Mouse (Mus musculus): Measurements from ENCODE around the gene Wdr1. TPM values are rescaled to one million over a fixed set of nuclear protein-coding genes. Genes with fewer than 3 reads are reported as not detected.

The Wdr1 gene
- total RNA-seq, 1 experiment: 232 TPM

GRCm38 (mm10) chr5:38543496-38544217, 19.4 kb downstream of the Wdr1 start:
- Histone ChIP-seq H3K36me3 (ENCODE audit: control insufficient read depth, insufficient read depth, low read length, poor library complexity, severe bottlenecking) (peaks cover 76% of the 10 kb centered on the region), H3K4me3 (ENCODE audit: insufficient read depth in 1 of 2, low read depth in 1 of 2, low read length in 2 of 2, poor library complexity in 1 of 2, severe bottlenecking in 1 of 2) (no peak overlapping the region), H3K4me1 (ENCODE audit: control insufficient read depth in 2 of 2, insufficient read depth in 2 of 2, low read length in 2 of 2, poor library complexity in 1 of 2) (no peaks in the 10 kb centered on the region; a peak in 1 of 4 replicates), H3K27ac (ENCODE audit: insufficient read depth, low read depth, low read length, poor library complexity, severe bottlenecking) (no peak overlapping the region), H3K9me3 (ENCODE audit: control insufficient read depth, insufficient read depth, low read depth, low read length) (no peaks in the 10 kb centered on the region), H3K9ac (ENCODE audit: insufficient read depth, low read depth, low read length, poor library complexity, severe bottlenecking) (no peak overlapping the region)
- in situ Hi-C loops (cut with MboI; ENCODE audit: low sequenced_read_pairs in 2 of 2, unreplicated experiment in 2 of 2): no loop called here
- no peak for DNase-seq (ENCODE audit: low read depth, low spot score)
- TF ChIP-seq HCFC1 (IDR thresholded peaks at IDR 0.05; ENCODE audit: borderline replicate concordance, insufficient read depth, low read length) (no peak), CHD2 (IDR thresholded peaks at IDR 0.05; ENCODE audit: low read depth, low read length) (no peak)

DNA sequence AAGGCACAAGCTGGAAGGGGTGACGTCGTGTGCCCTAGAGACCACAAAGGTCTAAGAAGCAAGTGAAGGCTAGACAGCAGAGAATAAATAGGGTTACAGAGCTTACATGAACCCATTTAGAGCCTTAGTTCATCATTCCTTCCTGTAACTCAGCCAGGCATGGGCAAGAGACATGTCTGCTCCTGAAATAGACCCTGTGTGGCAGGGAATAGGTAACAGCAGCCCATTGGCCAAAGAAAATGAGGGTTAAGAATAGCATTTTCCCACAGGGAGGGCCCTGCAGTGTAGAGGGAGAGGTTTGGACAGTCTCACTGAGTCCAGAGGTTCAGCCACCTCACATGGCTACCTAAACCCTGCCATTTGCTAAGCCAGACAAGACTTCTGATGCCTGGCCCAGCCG, 21.3 kb downstream of the Wdr1 start:
- no peaks in the 10 kb centered on the region for H3K9me3 ChIP-seq (ENCODE audit: control insufficient read depth, insufficient read depth, low read depth, low read length)
- no peak overlapping the region for H3K27ac ChIP-seq (ENCODE audit: insufficient read depth, low read depth, low read length, poor library complexity, severe bottlenecking)
- in situ Hi-C loops (cut with MboI; ENCODE audit: low sequenced_read_pairs in 2 of 2, unreplicated experiment in 2 of 2): no loop called here
- H3K4me3 ChIP-seq (ENCODE audit: insufficient read depth in 1 of 2, low read depth in 1 of 2, low read length in 2 of 2, poor library complexity in 1 of 2, severe bottlenecking in 1 of 2): no peak overlapping the region
- no peak for DNase-seq (ENCODE audit: low read depth, low spot score)
- TF ChIP-seq CHD2 (IDR thresholded peaks at IDR 0.05; ENCODE audit: low read depth, low read length) (no peak), ZNF384 (IDR thresholded peaks at IDR 0.05; ENCODE audit: low read depth, low read length) (no peak), ZC3H11A (IDR thresholded peaks at IDR 0.05; ENCODE audit: borderline replicate concordance, low read depth, low read length) (no peak), MAFK (IDR thresholded peaks at IDR 0.05; ENCODE audit: insufficient read depth, low read depth, low read length) (no peak), HCFC1 (IDR thresholded peaks at IDR 0.05; ENCODE audit: borderline replicate concordance, insufficient read depth, low read length) (no peak)
- no peak overlapping the region for H3K9ac ChIP-seq (ENCODE audit: insufficient read depth, low read depth, low read length, poor library complexity, severe bottlenecking)
- no peaks in the 10 kb centered on the region for H3K4me1 ChIP-seq (ENCODE audit: control insufficient read depth in 2 of 2, insufficient read depth in 2 of 2, low read length in 2 of 2, poor library complexity in 1 of 2)
- peaks cover 71% of the 10 kb centered on the region for H3K36me3 ChIP-seq (ENCODE audit: control insufficient read depth, insufficient read depth, low read length, poor library complexity, severe bottlenecking)

DNA sequence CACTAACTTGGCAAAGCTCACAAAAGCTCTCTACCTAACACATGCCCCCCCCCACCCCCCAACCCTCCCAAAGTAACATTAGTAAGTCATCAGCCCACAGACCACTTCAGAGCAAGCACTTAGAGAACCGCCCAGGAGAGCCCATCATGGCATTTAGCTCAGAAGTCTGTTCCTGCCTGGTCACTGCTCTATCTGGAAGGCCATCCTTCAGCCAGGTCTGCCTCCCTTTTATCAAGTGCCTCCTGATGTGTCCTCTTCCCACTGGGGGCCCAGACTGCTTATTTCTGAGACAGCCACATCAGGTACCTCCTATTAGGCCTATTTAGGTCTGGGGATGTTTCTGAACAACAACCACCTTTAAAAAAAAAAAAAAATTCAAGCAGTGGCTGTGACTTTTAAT, 22.1 kb downstream of the Wdr1 start:
- in situ Hi-C loops (cut with MboI; ENCODE audit: low sequenced_read_pairs in 2 of 2, unreplicated experiment in 2 of 2): no loop called here
- DNase-seq (ENCODE audit: low read depth, low spot score): no peak
- no peaks in the 10 kb centered on the region for H3K9me3 ChIP-seq (ENCODE audit: control insufficient read depth, insufficient read depth, low read depth, low read length)
- peaks cover 76% of the 10 kb centered on the region for H3K36me3 ChIP-seq (ENCODE audit: control insufficient read depth, insufficient read depth, low read length, poor library complexity, severe bottlenecking)
- no peak overlapping the region for H3K9ac ChIP-seq (ENCODE audit: insufficient read depth, low read depth, low read length, poor library complexity, severe bottlenecking)
- H3K4me3 ChIP-seq (ENCODE audit: insufficient read depth in 1 of 2, low read depth in 1 of 2, low read length in 2 of 2, poor library complexity in 1 of 2, severe bottlenecking in 1 of 2): no peak overlapping the region
- no peaks in the 10 kb centered on the region for H3K4me1 ChIP-seq (ENCODE audit: control insufficient read depth in 2 of 2, insufficient read depth in 2 of 2, low read length in 2 of 2, poor library complexity in 1 of 2)
- TF ChIP-seq HCFC1 (IDR thresholded peaks at IDR 0.05; ENCODE audit: borderline replicate concordance, insufficient read depth, low read length) (no peak), CHD2 (IDR thresholded peaks at IDR 0.05; ENCODE audit: low read depth, low read length) (no peak), MAFK (IDR thresholded peaks at IDR 0.05; ENCODE audit: insufficient read depth, low read depth, low read length) (no peak), ZC3H11A (IDR thresholded peaks at IDR 0.05; ENCODE audit: borderline replicate concordance, low read depth, low read length) (no peak), ZNF384 (IDR thresholded peaks at IDR 0.05; ENCODE audit: low read depth, low read length) (no peak)
- no peak overlapping the region for H3K27ac ChIP-seq (ENCODE audit: insufficient read depth, low read depth, low read length, poor library complexity, severe bottlenecking)

- in situ Hi-C loops (cut with MboI; ENCODE audit: low sequenced_read_pairs in 2 of 2, unreplicated experiment in 2 of 2): no loop called here
- no peak for DNase-seq (ENCODE audit: low read depth, low spot score)
- Histone ChIP-seq H3K36me3 (ENCODE audit: control insufficient read depth, insufficient read depth, low read length, poor library complexity, severe bottlenecking) (peaks cover 72% of the 10 kb centered on the region), H3K9me3 (ENCODE audit: control insufficient read depth, insufficient read depth, low read depth, low read length) (no peaks in the 10 kb centered on the region), H3K4me1 (ENCODE audit: control insufficient read depth in 2 of 2, insufficient read depth in 2 of 2, low read length in 2 of 2, poor library complexity in 1 of 2) (no peaks in the 10 kb centered on the region), H3K27ac (ENCODE audit: insufficient read depth, low read depth, low read length, poor library complexity, severe bottlenecking) (no peak overlapping the region), H3K4me3 (ENCODE audit: insufficient read depth in 1 of 2, low read depth in 1 of 2, low read length in 2 of 2, poor library complexity in 1 of 2, severe bottlenecking in 1 of 2) (no peak overlapping the region), H3K9ac (ENCODE audit: insufficient read depth, low read depth, low read length, poor library complexity, severe bottlenecking) (no peak overlapping the region)
- TF ChIP-seq ZNF384 (IDR thresholded peaks at IDR 0.05; ENCODE audit: low read depth, low read length) (no peak), ZC3H11A (IDR thresholded peaks at IDR 0.05; ENCODE audit: borderline replicate concordance, low read depth, low read length) (no peak), HCFC1 (IDR thresholded peaks at IDR 0.05; ENCODE audit: borderline replicate concordance, insufficient read depth, low read length) (no peak), CHD2 (IDR thresholded peaks at IDR 0.05; ENCODE audit: low read depth, low read length) (no peak), MAFK (IDR thresholded peaks at IDR 0.05; ENCODE audit: insufficient read depth, low read depth, low read length) (no peak)
Observed at GRCm38 (mm10) chr5:38538508-38538907, 24.5 kb downstream of the Wdr1 start.

GRCm38 (mm10) chr5:38537845-38538244, 25.2 kb downstream of the Wdr1 start:
- H3K36me3 ChIP-seq (ENCODE audit: control insufficient read depth, insufficient read depth, low read length, poor library complexity, severe bottlenecking): peaks cover 71% of the 10 kb centered on the region
- no peak for DNase-seq (ENCODE audit: low read depth, low spot score)
- in situ Hi-C loops (cut with MboI; ENCODE audit: low sequenced_read_pairs in 2 of 2, unreplicated experiment in 2 of 2): no loop called here

More at GRCm38 (mm10) chr5:38537845-38538244, 25.2 kb downstream of the Wdr1 start:
- no peaks in the 10 kb centered on the region for H3K4me1 ChIP-seq (ENCODE audit: control insufficient read depth in 2 of 2, insufficient read depth in 2 of 2, low read length in 2 of 2, poor library complexity in 1 of 2)
- no peak overlapping the region for H3K9ac ChIP-seq (ENCODE audit: insufficient read depth, low read depth, low read length, poor library complexity, severe bottlenecking)
- H3K27ac ChIP-seq (ENCODE audit: insufficient read depth, low read depth, low read length, poor library complexity, severe bottlenecking): no peak overlapping the region
- H3K9me3 ChIP-seq (ENCODE audit: control insufficient read depth, insufficient read depth, low read depth, low read length): no peaks in the 10 kb centered on the region
- H3K4me3 ChIP-seq (ENCODE audit: insufficient read depth in 1 of 2, low read depth in 1 of 2, low read length in 2 of 2, poor library complexity in 1 of 2, severe bottlenecking in 1 of 2): no peak overlapping the region
- no peak for TF ChIP-seq ZNF384 (IDR thresholded peaks at IDR 0.05; ENCODE audit: low read depth, low read length)
- TF ChIP-seq HCFC1 (IDR thresholded peaks at IDR 0.05; ENCODE audit: borderline replicate concordance, insufficient read depth, low read length): no peak
- TF ChIP-seq MAFK (IDR thresholded peaks at IDR 0.05; ENCODE audit: insufficient read depth, low read depth, low read length): no peak
- no peak for TF ChIP-seq ZC3H11A (IDR thresholded peaks at IDR 0.05; ENCODE audit: borderline replicate concordance, low read depth, low read length)
- no peak for TF ChIP-seq CHD2 (IDR thresholded peaks at IDR 0.05; ENCODE audit: low read depth, low read length)

All from ES-E14 (cell line).